Mouse (Mus musculus): ENCODE measurements around the gene Casz1.

- TF ChIP-seq CTCF (IDR thresholded peaks at IDR 0.05; ENCODE audit: low read depth, low read length) (no peak), POLR2A (IDR thresholded peaks at IDR 0.05; ENCODE audit: borderline replicate concordance, low read depth, low read length) (no peak)
Measured at GRCm38 (mm10) chr4:148782880-148783279, 21.3 kb upstream of the Casz1 start.
